Mouse (Mus musculus) liver, adult 2 months (tissue): ENCODE measurements around the gene Mindy4.

Experiments
- CTCF ChIP-seq: fragments of 200-500 bp; IDR thresholded peaks from 2 replicates; pipeline ENCODE4 v1.5.1; 2011; ENCODE audit warnings: low read depth, low read length, control low read depth
- POLR2A ChIP-seq: fragments of 200-500 bp; IDR thresholded peaks from 2 replicates; pipeline ENCODE4 v1.6.1; 2011; ENCODE audit warnings: low read length, control low read depth; ENCODE audit not compliant: insufficient read depth; ENCODE audit errors: extremely low read depth

DNA sequence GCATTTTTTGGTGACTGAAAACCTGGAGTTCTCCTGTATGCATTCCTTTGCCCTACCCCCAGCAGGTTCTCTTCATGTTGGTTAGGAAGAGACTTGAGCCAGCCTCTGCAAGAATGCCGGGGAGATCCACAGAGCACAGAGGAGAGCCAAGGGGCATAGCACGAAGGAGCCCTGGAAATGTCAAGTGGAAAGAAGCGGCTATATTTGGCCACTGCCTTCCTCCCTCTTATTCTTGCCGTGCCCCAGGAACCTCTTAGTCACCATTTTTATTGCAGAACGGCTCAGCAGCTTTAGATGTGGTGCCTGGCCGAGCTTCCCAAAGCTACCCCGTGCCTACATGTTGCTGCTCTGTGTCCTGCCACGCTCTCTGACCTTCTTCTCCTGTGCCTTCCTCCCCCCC lies 72.6 kb downstream of the Mindy4 start:
- no peak for TF ChIP-seq POLR2A
- TF ChIP-seq CTCF = no peak
